Mouse (Mus musculus) CD4-positive, CD25-positive, alpha-beta regulatory T cell, adult 2 months (primary cell): ENCODE data around the gene Rdh13.

Experiments
- DNase-seq: peaks from one replicate; pipeline ENCODE4 v3.0.0-alpha.2; 2012; ENCODE audit warnings: low read depth, low spot score

Gene Rdh13

GRCm38 (mm10) chr7:4445216-4445791 lies at the start of gene Rdh13:
TSS of gene Rdh13 (minus strand) at chr7:4445649.
- peak; percentile 89 for DNase-seq

GRCm38 (mm10) chr7:4493991-4494390 lies 48.5 kb upstream of the Rdh13 start:
- no peak for DNase-seq

- DNase-seq = peak; percentile 69
Measured at GRCm38 (mm10) chr7:4492284-4493224, 47.1 kb upstream of the Rdh13 start.

GRCm38 (mm10) chr7:4491308-4491707 lies 45.9 kb upstream of the Rdh13 start:
- DNase-seq = no peak

GRCm38 (mm10) chr7:4482281-4482680 lies 36.8 kb upstream of the Rdh13 start:
- DNase-seq = no peak

- DNase-seq = peak; percentile 76
Measured at GRCm38 (mm10) chr7:4479674-4480073, 34.2 kb upstream of the Rdh13 start.

GRCm38 (mm10) chr7:4478796-4479291 lies 33.4 kb upstream of the Rdh13 start:
- no peak for DNase-seq

- DNase-seq = no peak
Measured at GRCm38 (mm10) chr7:4478021-4478795, 32.8 kb upstream of the Rdh13 start.

GRCm38 (mm10) chr7:4473940-4474339 lies 28.5 kb upstream of the Rdh13 start:
- DNase-seq = no peak

GRCm38 (mm10) chr7:4471179-4471555 lies 25.7 kb upstream of the Rdh13 start:
- peak; percentile 58 for DNase-seq

GRCm38 (mm10) chr7:4470275-4471178 lies 25.1 kb upstream of the Rdh13 start:
- DNase-seq = peak; percentile 55

GRCm38 (mm10) chr7:4467801-4468200 lies 22.4 kb upstream of the Rdh13 start:
- no peak for DNase-seq

GRCm38 (mm10) chr7:4464194-4464824 lies 18.9 kb upstream of the Rdh13 start:
- DNase-seq = peak; percentile 69

- peak; percentile 64 for DNase-seq
Measured at GRCm38 (mm10) chr7:4460576-4461434, 15.4 kb upstream of the Rdh13 start, which contains the start of gene Eps8l1. TSS of gene Eps8l1 (plus strand) at chr7:4460674.

GRCm38 (mm10) chr7:4452644-4453043 lies 7.2 kb upstream of the Rdh13 start:
- no peak for DNase-seq

- no peak for DNase-seq
Measured at GRCm38 (mm10) chr7:4449211-4449610, 3.8 kb upstream of the Rdh13 start.

GRCm38 (mm10) chr7:4448439-4448838 lies 3.0 kb upstream of the Rdh13 start:
- no peak for DNase-seq

GRCm38 (mm10) chr7:4447138-4447537 lies 1.7 kb upstream of the Rdh13 start:
- peak; percentile 54 for DNase-seq

GRCm38 (mm10) chr7:4440549-4440948 lies 4.9 kb downstream of the Rdh13 start:
- DNase-seq = no peak
